Mouse (Mus musculus): ENCODE measurements around the gene Igfl3.

Igfl3 gene

GRCm38 (mm10) chr7:18176194-18176593 lies at the start of gene Igfl3:
Gene Igfl3, plus strand, starts transcription at chr7:18176494.
- no peak for DNase-seq

- DNase-seq, result no peak
These were observed 34.6 kb downstream of the Igfl3 start for GRCm38 (mm10) chr7:18210938-18211337.

DNA sequence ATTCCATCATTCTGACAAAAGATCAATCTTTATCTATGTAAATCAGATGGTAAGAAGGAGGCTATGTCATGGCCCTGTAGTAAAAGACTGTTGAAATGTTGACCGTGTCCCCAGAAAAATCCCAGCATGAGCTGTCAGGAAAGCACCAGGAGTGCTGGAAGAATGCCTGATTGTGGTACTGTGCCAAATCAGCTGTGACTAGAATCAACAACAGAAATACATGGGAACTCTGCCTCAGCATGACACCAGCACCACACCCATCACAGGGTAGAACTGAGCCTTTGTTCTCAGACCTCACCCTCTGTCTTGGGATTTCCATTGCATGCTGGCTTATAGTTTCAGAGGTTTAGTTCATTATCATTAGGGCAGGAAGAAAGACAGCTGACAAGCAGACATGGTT lies 38.4 kb downstream of the Igfl3 start:
- DNase-seq, result no peak

Measured in lung, adult 18-20 months (tissue).